Mouse (Mus musculus) myocyte (in vitro differentiated cells): ENCODE measurements at regions not wholly inside any gene's neighbourhood (a gene's known extent, or its start where the extent isn't known, plus 50 kb on each side); places are given as distances from the start of the nearest gene placed in this dataset.

ENCODE experiments used
- E2F4 ChIP-seq: IDR thresholded peaks from one replicate; pipeline ENCODE4 v1.6.1; 2011; ENCODE audit warnings: mild to moderate bottlenecking, control low read depth, moderate library complexity; ENCODE audit not compliant: insufficient read depth
- MYOG ChIP-seq, 3 experiments: IDR thresholded peaks; one replicate each; pipeline ENCODE4 v1.6.1; 2011; ENCODE audit warnings: control low read depth in 2 of 3, low read depth in 2 of 3, mild to moderate bottlenecking in 2 of 3; ENCODE audit not compliant: insufficient read length in 2 of 3, control insufficient read depth in 1 of 3, insufficient read depth in 1 of 3
- POLR2A ChIP-seq: IDR thresholded peaks from one replicate; pipeline ENCODE4 v1.6.1; 2011; ENCODE audit warnings: low read depth, mild to moderate bottlenecking, control low read depth, moderate library complexity; ENCODE audit not compliant: insufficient read length
- POLR2AphosphoS2 ChIP-seq: IDR thresholded peaks from one replicate; pipeline ENCODE4 v1.6.1; 2011; ENCODE audit warnings: low read depth, control low read depth; ENCODE audit not compliant: insufficient read length
- USF1 ChIP-seq: IDR thresholded peaks from one replicate; pipeline ENCODE4 v1.6.1; 2011; ENCODE audit warnings: low read depth, mild to moderate bottlenecking, control low read depth, moderate library complexity

DNA sequence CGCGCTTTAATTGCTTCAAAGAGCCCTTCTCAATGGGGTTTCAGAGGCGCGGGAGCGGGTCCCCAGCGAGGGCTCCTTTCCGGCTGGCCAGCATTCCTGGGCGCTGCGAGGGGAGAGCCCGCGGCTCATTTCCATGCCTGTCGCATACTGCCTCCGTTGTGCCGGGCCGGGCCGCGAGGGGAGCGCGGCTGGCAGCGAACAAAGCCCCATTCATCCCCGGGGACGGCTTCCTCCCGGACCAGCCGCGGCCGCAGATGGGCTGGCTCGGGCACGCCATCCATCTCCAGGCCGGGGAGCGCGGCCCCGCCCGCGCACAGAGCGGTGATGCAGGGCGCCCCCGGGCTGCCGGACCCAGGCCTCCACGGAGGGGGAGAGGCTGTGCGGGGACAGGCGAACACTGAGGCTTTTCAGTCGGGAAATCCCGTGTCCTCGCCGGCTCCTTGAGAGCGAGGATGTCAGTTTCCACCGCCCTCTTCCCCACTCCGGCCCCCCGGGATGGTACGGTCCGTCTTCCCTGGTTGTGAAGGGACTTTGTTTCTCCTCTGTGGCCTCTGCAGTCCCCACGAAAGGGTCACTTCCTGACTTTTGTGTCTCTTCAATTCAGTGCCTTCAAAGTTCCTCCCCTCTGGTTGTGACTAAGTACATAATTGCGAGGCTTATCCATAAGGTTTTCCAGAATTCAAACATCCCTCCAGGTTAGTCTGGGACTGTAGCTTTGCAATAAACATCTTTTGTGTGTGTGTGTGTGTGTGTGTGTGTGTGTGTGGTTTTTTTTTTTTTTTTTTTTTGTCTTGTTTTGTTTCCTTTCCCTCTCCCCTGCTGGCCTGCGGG is 97.3 kb downstream of the Tmco5 start:
- no peak for TF ChIP-seq USF1
- no peak for TF ChIP-seq E2F4
- peak; percentile 71 for TF ChIP-seq POLR2A
- TF ChIP-seq POLR2AphosphoS2: peak; percentile 35
- TF ChIP-seq MYOG (IDR thresholded peaks at IDR 0.05; ENCODE audit: control insufficient read depth in 1 of 3, insufficient read depth in 1 of 3, insufficient read length in 2 of 3, low read depth in 2 of 3): peak in 1 of 3 experiments; percentile 32
